Mouse (Mus musculus) heart, adult 8-10 months (tissue): Measurements from ENCODE around the gene Txndc12. TPM values are rescaled to one million over a fixed set of nuclear protein-coding genes. Genes with fewer than 3 reads are reported as not detected.

Source experiments
- DNase-seq: peaks from one replicate; pipeline ENCODE4 v3.0.0; 2022; ENCODE audit warnings: low spot score
- total RNA-seq, 4 experiments: library from RNA; stranded (reverse); gene quantifications; 2 replicates each; pipeline ENCODE4 v1.2.4; 2022

The Txndc12 gene
- 10 to 100 TPM; 26.2 to 31.4 (median 27.8) TPM for total RNA-seq

GRCm38 (mm10) chr4:108834115-108834970 is at the start of gene Txndc12:
Gene Txndc12 (plus strand): TSS chr4:108834601.
- DNase-seq, result peak; percentile 91

GRCm38 (mm10) chr4:108789258-108789936 is 45.0 kb upstream of the Txndc12 start:
- no peak for DNase-seq

GRCm38 (mm10) chr4:108790507-108790906 is 43.9 kb upstream of the Txndc12 start:
- no peak for DNase-seq

GRCm38 (mm10) chr4:108793941-108794340 is 40.5 kb upstream of the Txndc12 start:
- DNase-seq, result no peak

GRCm38 (mm10) chr4:108796701-108797100 is 37.7 kb upstream of the Txndc12 start:
- no peak for DNase-seq

- DNase-seq, result peak; percentile 69
These were observed 36.1 kb upstream of the Txndc12 start for GRCm38 (mm10) chr4:108798083-108798830.

- no peak for DNase-seq
These were observed 30.9 kb upstream of the Txndc12 start for GRCm38 (mm10) chr4:108803535-108803934.

- no peak for DNase-seq
These were observed 23.3 kb upstream of the Txndc12 start for GRCm38 (mm10) chr4:108811142-108811541.

- DNase-seq, result no peak
These were observed 22.9 kb upstream of the Txndc12 start for GRCm38 (mm10) chr4:108811550-108811949.

GRCm38 (mm10) chr4:108825677-108826076 is 8.7 kb upstream of the Txndc12 start:
- no peak for DNase-seq

- DNase-seq, result no peak
These were observed 8.3 kb upstream of the Txndc12 start for GRCm38 (mm10) chr4:108826096-108826495.

- DNase-seq, result no peak
These were observed 7.8 kb upstream of the Txndc12 start for GRCm38 (mm10) chr4:108826643-108827042.

GRCm38 (mm10) chr4:108830698-108831097 is 3.7 kb upstream of the Txndc12 start:
- no peak for DNase-seq

GRCm38 (mm10) chr4:108832916-108833827 is 1.2 kb upstream of the Txndc12 start, which contains the start of gene Btf3l4:
Gene Btf3l4 (minus strand): TSS chr4:108833614.
- peak; percentile 88 for DNase-seq

GRCm38 (mm10) chr4:108833828-108834114 is 630 bp upstream of the Txndc12 start:
- DNase-seq, result no peak

- no peak for DNase-seq
These were observed 540 bp downstream of the Txndc12 start for GRCm38 (mm10) chr4:108834971-108835311.

GRCm38 (mm10) chr4:108835496-108835895 is 1.1 kb downstream of the Txndc12 start:
- DNase-seq, result no peak

- DNase-seq, result peak; percentile 42
These were observed 3.6 kb downstream of the Txndc12 start for GRCm38 (mm10) chr4:108838031-108838430.

GRCm38 (mm10) chr4:108841920-108842578 is 7.6 kb downstream of the Txndc12 start:
- DNase-seq, result no peak

GRCm38 (mm10) chr4:108843336-108843735 is 8.9 kb downstream of the Txndc12 start:
- no peak for DNase-seq
